Mouse (Mus musculus): Measurements from ENCODE around the gene Dazap1. TPM values are rescaled to one million over a fixed set of nuclear protein-coding genes. Genes with fewer than 3 reads are reported as not detected.

The Dazap1 gene
- polyA plus RNA-seq, 1 experiment from 2014 or later, result 55.6 TPM

DNA sequence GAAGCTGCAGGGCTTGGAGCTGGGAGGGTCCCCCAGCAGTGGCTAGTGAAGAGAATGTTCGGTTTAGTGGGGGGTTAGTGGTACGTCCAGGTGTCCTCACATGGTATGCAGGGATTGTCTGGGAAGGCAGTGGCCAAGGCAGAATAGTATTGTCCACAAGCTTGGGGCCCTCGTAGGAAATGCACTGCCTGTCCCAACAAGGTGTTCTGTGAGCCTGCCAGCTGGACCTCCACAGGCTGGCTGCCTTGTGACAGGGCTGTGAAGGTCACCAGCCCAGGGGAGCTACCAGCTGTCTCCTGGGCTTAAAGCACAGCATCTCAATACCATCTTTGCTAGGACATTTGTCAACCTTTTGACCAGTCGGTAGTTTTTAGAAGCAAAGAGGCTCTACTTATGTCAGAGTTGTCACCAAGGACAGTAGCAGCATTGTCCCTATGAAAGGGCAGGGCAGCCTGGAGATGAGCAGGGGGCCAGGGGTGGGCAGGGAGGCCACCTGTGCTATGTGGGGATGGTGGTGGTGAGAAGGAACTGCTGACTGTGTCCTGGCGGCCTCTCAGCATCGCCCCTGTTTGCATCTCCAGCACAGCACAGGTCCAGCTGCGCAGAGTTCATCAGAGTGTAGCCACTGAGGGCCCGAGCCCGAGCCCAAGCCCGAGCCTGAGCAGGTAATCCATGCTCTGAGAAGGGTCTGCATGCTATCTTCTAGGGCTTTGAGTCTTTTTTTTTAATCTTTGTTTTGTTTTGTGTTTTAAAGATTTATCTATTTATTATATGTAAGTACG is 8.6 kb upstream of the Dazap1 start:
- ATAC-seq (ENCODE audit: insufficient number of reproducible peaks, low FRiP score, low TSS enrichment, low read depth) (no peak), DNase-seq (ENCODE audit: low spot score) (no peak)
- Histone ChIP-seq H3K4me3 (ENCODE audit: low read depth, low read length) (no peak overlapping the region), H3K36me3 (ENCODE audit: control insufficient read depth, insufficient read depth, low read length) (peaks cover 26% of the 10 kb centered on the region), H3K4me2 (ENCODE audit: low read depth, severe bottlenecking) (no peak overlapping the region), H3K9ac (ENCODE audit: low read length) (no peak overlapping the region), H3K4me1 (ENCODE audit: control insufficient read depth, insufficient read depth, low read length) (peaks cover 5% of the 10 kb centered on the region), H3K9me3 (ENCODE audit: control insufficient read depth, low read length) (no peaks in the 10 kb centered on the region), H3K27ac (replicated peaks; ENCODE audit: low read depth, low read length) (no peak overlapping the region), H3K27me3 (ENCODE audit: control insufficient read depth, insufficient read depth, low read length) (no peaks in the 10 kb centered on the region)
- 95% methylated on average over 11 of the region's 11 CpGs for WGBS

- Histone ChIP-seq H3K36me3 (ENCODE audit: control insufficient read depth, insufficient read depth, low read length) (peaks cover 30% of the 10 kb centered on the region), H3K9ac (ENCODE audit: low read length) (no peak overlapping the region), H3K4me3 (ENCODE audit: low read depth, low read length) (no peak overlapping the region), H3K4me2 (ENCODE audit: low read depth, severe bottlenecking) (no peak overlapping the region), H3K4me1 (ENCODE audit: control insufficient read depth, insufficient read depth, low read length) (peaks cover 5% of the 10 kb centered on the region), H3K9me3 (ENCODE audit: control insufficient read depth, low read length) (no peaks in the 10 kb centered on the region), H3K27me3 (ENCODE audit: control insufficient read depth, insufficient read depth, low read length) (no peaks in the 10 kb centered on the region), H3K27ac (replicated peaks; ENCODE audit: low read depth, low read length) (no peak overlapping the region)
- no peak for DNase-seq (ENCODE audit: low spot score)
- WGBS, result 85% methylated on average over 6 of the region's 6 CpGs
- ATAC-seq (ENCODE audit: insufficient number of reproducible peaks, low FRiP score, low TSS enrichment, low read depth), result no peak
Measured at GRCm38 (mm10) chr10:80253551-80253950, 7.7 kb upstream of the Dazap1 start.

GRCm38 (mm10) chr10:80254331-80255297 is 6.7 kb upstream of the Dazap1 start:
- ATAC-seq (ENCODE audit: insufficient number of reproducible peaks, low FRiP score, low TSS enrichment, low read depth), result no peak
- no peak overlapping the region for H3K9ac ChIP-seq (ENCODE audit: low read length)
- peaks cover 30% of the 10 kb centered on the region for H3K36me3 ChIP-seq (ENCODE audit: control insufficient read depth, insufficient read depth, low read length)
- no peak overlapping the region for H3K27ac ChIP-seq (replicated peaks; ENCODE audit: low read depth, low read length)
- no peak overlapping the region for H3K4me2 ChIP-seq (ENCODE audit: low read depth, severe bottlenecking)
- H3K9me3 ChIP-seq (ENCODE audit: control insufficient read depth, low read length), result no peaks in the 10 kb centered on the region
- 96% methylated on average over 26 of the region's 26 CpGs for WGBS
- DNase-seq (ENCODE audit: low spot score), result no peak
- H3K4me1 ChIP-seq (ENCODE audit: control insufficient read depth, insufficient read depth, low read length), result peaks cover 8% of the 10 kb centered on the region
- no peaks in the 10 kb centered on the region for H3K27me3 ChIP-seq (ENCODE audit: control insufficient read depth, insufficient read depth, low read length)
- H3K4me3 ChIP-seq (ENCODE audit: low read depth, low read length), result no peak overlapping the region

DNA sequence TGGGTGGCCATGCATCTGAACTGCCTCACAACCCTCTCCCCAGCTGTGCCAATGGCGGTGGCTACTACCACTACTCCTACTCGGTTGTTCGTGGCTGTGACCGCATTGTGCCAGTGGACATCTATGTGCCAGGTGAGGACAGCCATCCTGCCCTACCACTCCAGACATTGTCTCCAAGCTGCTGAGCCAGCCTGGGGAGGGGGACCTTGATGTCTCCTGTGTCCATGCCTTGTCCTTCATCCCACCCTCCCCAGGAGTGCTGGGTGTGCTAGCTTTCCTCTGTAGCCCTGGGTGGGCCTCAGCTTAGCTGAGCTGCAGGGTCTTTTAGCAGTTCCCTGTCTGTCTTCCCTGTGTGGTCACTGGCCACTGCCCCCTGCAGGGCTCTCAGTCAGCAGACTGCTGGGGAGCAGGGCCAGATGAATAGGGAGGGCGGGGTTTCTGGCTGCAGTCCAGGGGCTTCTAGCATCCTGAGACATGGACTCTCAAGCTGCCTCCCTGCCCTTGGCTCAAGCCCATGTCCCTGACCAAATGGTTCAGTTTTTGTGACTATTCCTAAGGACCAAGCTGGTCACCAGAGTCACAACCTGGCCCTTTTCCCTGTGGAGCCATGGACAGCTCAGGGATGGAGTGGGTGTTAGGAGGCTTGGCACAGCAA is 5.3 kb upstream of the Dazap1 start:
- Histone ChIP-seq H3K4me2 (ENCODE audit: low read depth, severe bottlenecking) (no peak overlapping the region), H3K9me3 (ENCODE audit: control insufficient read depth, low read length) (no peaks in the 10 kb centered on the region), H3K4me1 (ENCODE audit: control insufficient read depth, insufficient read depth, low read length) (peaks cover 13% of the 10 kb centered on the region), H3K27me3 (ENCODE audit: control insufficient read depth, insufficient read depth, low read length) (no peaks in the 10 kb centered on the region), H3K4me3 (ENCODE audit: low read depth, low read length) (no peak overlapping the region), H3K9ac (ENCODE audit: low read length) (no peak overlapping the region), H3K36me3 (ENCODE audit: control insufficient read depth, insufficient read depth, low read length) (peaks cover 30% of the 10 kb centered on the region), H3K27ac (replicated peaks; ENCODE audit: low read depth, low read length) (no peak overlapping the region)
- 93% methylated on average over 5 of the region's 5 CpGs for WGBS
- DNase-seq (ENCODE audit: low spot score) (no peak), ATAC-seq (ENCODE audit: insufficient number of reproducible peaks, low FRiP score, low TSS enrichment, low read depth) (no peak)

GRCm38 (mm10) chr10:80257936-80258335 is 3.4 kb upstream of the Dazap1 start:
- WGBS, result 84% methylated on average over 2 of the region's 2 CpGs
- ATAC-seq (ENCODE audit: insufficient number of reproducible peaks, low FRiP score, low TSS enrichment, low read depth), result no peak
- H3K9ac ChIP-seq (ENCODE audit: low read length), result no peak overlapping the region

GRCm38 (mm10) chr10:80258752-80259462 is 2.4 kb upstream of the Dazap1 start:
- peaks cover 17% of the 10 kb centered on the region for H3K4me1 ChIP-seq (ENCODE audit: control insufficient read depth, insufficient read depth, low read length)
- no peak for ATAC-seq (ENCODE audit: insufficient number of reproducible peaks, low FRiP score, low TSS enrichment, low read depth)
- no peak overlapping the region for H3K4me3 ChIP-seq (ENCODE audit: low read depth, low read length)
- WGBS, result 91% methylated on average over 14 of the region's 14 CpGs
- H3K9me3 ChIP-seq (ENCODE audit: control insufficient read depth, low read length), result no peaks in the 10 kb centered on the region
- H3K27ac ChIP-seq (replicated peaks; ENCODE audit: low read depth, low read length), result no peak overlapping the region
- H3K27me3 ChIP-seq (ENCODE audit: control insufficient read depth, insufficient read depth, low read length), result no peaks in the 10 kb centered on the region
- no peak for DNase-seq (ENCODE audit: low spot score)
- no peak overlapping the region for H3K4me2 ChIP-seq (ENCODE audit: low read depth, severe bottlenecking)
- peaks cover 30% of the 10 kb centered on the region for H3K36me3 ChIP-seq (ENCODE audit: control insufficient read depth, insufficient read depth, low read length)
- no peak overlapping the region for H3K9ac ChIP-seq (ENCODE audit: low read length)

More at GRCm38 (mm10) chr10:80257936-80258335, 3.4 kb upstream of the Dazap1 start:
- H3K4me1 ChIP-seq (ENCODE audit: control insufficient read depth, insufficient read depth, low read length), result peaks cover 17% of the 10 kb centered on the region
- H3K27ac ChIP-seq (replicated peaks; ENCODE audit: low read depth, low read length), result no peak overlapping the region
- H3K9me3 ChIP-seq (ENCODE audit: control insufficient read depth, low read length), result no peaks in the 10 kb centered on the region
- H3K36me3 ChIP-seq (ENCODE audit: control insufficient read depth, insufficient read depth, low read length), result peaks cover 30% of the 10 kb centered on the region
- no peak for DNase-seq (ENCODE audit: low spot score)
- no peak overlapping the region for H3K4me2 ChIP-seq (ENCODE audit: low read depth, severe bottlenecking)
- H3K27me3 ChIP-seq (ENCODE audit: control insufficient read depth, insufficient read depth, low read length), result no peaks in the 10 kb centered on the region
- no peak overlapping the region for H3K4me3 ChIP-seq (ENCODE audit: low read depth, low read length)

GRCm38 (mm10) chr10:80259463-80259805 is 1.9 kb upstream of the Dazap1 start:
- WGBS, result 88% methylated on average over 6 of the region's 6 CpGs
- ATAC-seq (ENCODE audit: insufficient number of reproducible peaks, low FRiP score, low TSS enrichment, low read depth) (no peak), DNase-seq (ENCODE audit: low spot score) (no peak)
- Histone ChIP-seq H3K4me2 (ENCODE audit: low read depth, severe bottlenecking) (peak overlapping the region; percentile 76; the same call in 1 of the 2 replicates), H3K4me3 (ENCODE audit: low read depth, low read length) (peak overlapping the region; percentile 36), H3K27me3 (ENCODE audit: control insufficient read depth, insufficient read depth, low read length) (no peaks in the 10 kb centered on the region), H3K4me1 (ENCODE audit: control insufficient read depth, insufficient read depth, low read length) (peaks cover 18% of the 10 kb centered on the region), H3K9me3 (ENCODE audit: control insufficient read depth, low read length) (no peaks in the 10 kb centered on the region), H3K36me3 (ENCODE audit: control insufficient read depth, insufficient read depth, low read length) (peaks cover 27% of the 10 kb centered on the region), H3K9ac (ENCODE audit: low read length) (no peak overlapping the region; the same call in 1 of the 2 replicates), H3K27ac (replicated peaks; ENCODE audit: low read depth, low read length) (no peak overlapping the region)

Data from limb, embryonic 11.5 days (tissue).